Mouse (Mus musculus) ES-Bruce4 (cell line): ENCODE measurements around the gene Tom1l2.

Experiments
- CTCF ChIP-seq: IDR thresholded peaks from one replicate; pipeline ENCODE4 v1.8.1; 2011; ENCODE audit warnings: low read depth, low read length
- EP300 ChIP-seq: IDR thresholded peaks from 2 replicates; pipeline ENCODE4 v1.6.1; 2011; ENCODE audit warnings: low read depth, low read length; ENCODE audit not compliant: insufficient read depth
- POLR2A ChIP-seq: IDR thresholded peaks from one replicate; pipeline ENCODE4 v1.8.1; 2011; ENCODE audit warnings: low read length; ENCODE audit not compliant: insufficient read depth

GRCm38 (mm10) chr11:60187070-60187469 is 165.6 kb downstream of the Tom1l2 start:
- no peak for TF ChIP-seq CTCF
- no peak for TF ChIP-seq EP300
- no peak for TF ChIP-seq POLR2A
